Mouse (Mus musculus) heart, embryonic 13.5 days (tissue): ENCODE measurements around the gene Olfr250. TPM values are rescaled to one million over a fixed set of nuclear protein-coding genes. Genes with fewer than 3 reads are reported as not detected.
"Not testable (repeated sequence)": the region's sequence is repeated elsewhere in the genome, so short reads cannot be mapped to it uniquely, and the experiment has no call there.

Source experiments
- ATAC-seq: fragments of 200-750 bp; cut with Nextera tagmentation; 2 replicates; pipeline ENCODE4 v1.8.0; 2017; ENCODE audit warnings: moderate TSS enrichment; ENCODE audit not compliant: insufficient number of reproducible peaks, low FRiP score, low TSS enrichment; ENCODE audit errors: extremely low read depth
- H3K27ac ChIP-seq: fragments of 300-500 bp; sonication (generic); replicated peaks from 2 replicates; pipeline ENCODE4 v1.5.1; 2015; ENCODE audit warnings: moderate library complexity, mild to moderate bottlenecking, inconsistent platforms
- H3K27me3 ChIP-seq: fragments of 300-500 bp; sonication (generic); replicated peaks from 2 replicates; pipeline ENCODE4 v1.6.1; 2015; ENCODE audit warnings: mild to moderate bottlenecking, inconsistent platforms
- H3K36me3 ChIP-seq: fragments of 300-500 bp; sonication (generic); 2 replicates; pipeline ENCODE4 v1.6.1; 2015; ENCODE audit warnings: mild to moderate bottlenecking, inconsistent platforms
- H3K4me1 ChIP-seq: fragments of 300-500 bp; sonication (generic); 2 replicates; pipeline ENCODE4 v1.6.1; 2015; ENCODE audit warnings: inconsistent platforms
- H3K4me2 ChIP-seq: fragments of 300-500 bp; sonication (generic); 2 replicates; pipeline ENCODE4 v1.6.1; 2015; ENCODE audit warnings: inconsistent platforms, mild to moderate bottlenecking, moderate library complexity
- H3K4me3 ChIP-seq: fragments of 300-500 bp; sonication (generic); 2 replicates; pipeline ENCODE4 v1.5.1; 2015; ENCODE audit warnings: moderate library complexity, mild to moderate bottlenecking, inconsistent platforms
- H3K9ac ChIP-seq: fragments of 300-500 bp; sonication (generic); 2 replicates; pipeline ENCODE4 v1.6.1; 2015; ENCODE audit warnings: inconsistent platforms, mild to moderate bottlenecking, moderate library complexity
- H3K9me3 ChIP-seq: fragments of 300-500 bp; sonication (generic); 2 replicates; pipeline ENCODE4 v1.6.1; 2016; ENCODE audit warnings: inconsistent platforms
- WGBS: fragments of 180-500 bp; shearing (Covaris S2); methylation state at CpG from one replicate; pipeline ENCODE4 v1.1.7; 2015; ENCODE audit warnings: mixed read lengths; 5-methylcytosine and 5-hydroxymethylcytosine counted together
- polyA plus RNA-seq: library from polyadenylated mRNA; unstranded; fragments of >200 nt; fragmentation: Nextera tagmentation; extraction: Ambion mirVana; gene quantifications from 2 replicates; pipeline ENCODE4 v1.2.1, GENCODE M21; 2015

The Olfr250 gene
- polyA plus RNA-seq = not detected in 2 replicates

DNA sequence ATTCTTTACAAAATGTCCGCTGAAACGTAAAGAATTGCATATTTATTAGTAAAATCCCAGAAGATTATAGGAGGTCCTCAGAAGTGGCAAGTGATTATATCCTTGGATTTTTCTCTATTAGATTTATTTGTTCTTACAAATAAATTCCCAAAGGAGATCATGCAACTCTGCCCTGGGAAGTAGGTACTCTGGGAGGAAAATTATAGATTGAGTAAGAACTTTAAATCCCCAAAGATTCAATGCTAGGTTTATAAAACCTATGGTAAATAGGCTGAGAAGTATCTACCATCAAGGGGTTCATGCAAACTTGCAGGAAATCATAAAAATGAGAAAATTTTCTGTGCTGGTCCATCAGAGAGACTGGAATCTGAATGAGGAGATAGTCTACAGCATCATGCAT is at the start of gene Olfr250:
Gene Olfr250 (plus strand): TSS at position 301 of the 400 bp plus-strand sequence.
- Histone ChIP-seq H3K9ac (no peak within 1 kb of the TSS), H3K27me3 (no peaks in the 10 kb centered on the region), H3K36me3 (no peaks in the 10 kb centered on the region), H3K9me3 (no peaks in the 10 kb centered on the region), H3K27ac (no peak within 1 kb of the TSS), H3K4me1 (no peaks in the 10 kb centered on the region), H3K4me2 (no peak within 1 kb of the TSS), H3K4me3 (no peak within 1 kb of the TSS)
- 82% methylated on average over 2 of the region's 2 CpGs for WGBS
- no peak for ATAC-seq

DNA sequence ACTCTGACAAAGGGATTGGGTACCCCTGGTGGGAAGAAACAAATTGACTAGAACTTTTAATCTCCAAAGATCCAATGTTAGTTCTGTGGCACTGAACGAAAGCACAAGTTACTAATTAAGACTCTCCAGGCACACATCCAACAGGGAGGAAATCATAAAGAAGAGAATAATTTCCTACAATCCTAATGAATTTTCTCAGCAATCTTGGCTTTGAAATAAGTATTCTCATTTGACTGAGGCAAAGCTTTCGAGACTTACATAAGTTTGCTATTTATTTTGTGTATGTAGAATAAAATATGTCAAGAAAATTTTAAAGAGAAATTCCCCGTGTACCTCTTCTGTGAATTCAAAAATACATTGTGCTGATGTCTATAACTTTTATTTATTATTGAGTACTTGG is 37.9 kb upstream of the Olfr250 start, which contains the start of gene Olfr25:
Gene Olfr25 (plus strand): TSS at position 301 of the 400 bp plus-strand sequence.
- Histone ChIP-seq H3K4me2 (no peak within 1 kb of the TSS), H3K9me3 (no peaks in the 10 kb centered on the region), H3K4me1 (no peaks in the 10 kb centered on the region), H3K9ac (no peak within 1 kb of the TSS), H3K27ac (no peak within 1 kb of the TSS), H3K36me3 (no peaks in the 10 kb centered on the region), H3K4me3 (no peak within 1 kb of the TSS), H3K27me3 (no peaks in the 10 kb centered on the region)
- no peak for ATAC-seq
- WGBS = 67% methylated on average over 3 of the region's 3 CpGs

DNA sequence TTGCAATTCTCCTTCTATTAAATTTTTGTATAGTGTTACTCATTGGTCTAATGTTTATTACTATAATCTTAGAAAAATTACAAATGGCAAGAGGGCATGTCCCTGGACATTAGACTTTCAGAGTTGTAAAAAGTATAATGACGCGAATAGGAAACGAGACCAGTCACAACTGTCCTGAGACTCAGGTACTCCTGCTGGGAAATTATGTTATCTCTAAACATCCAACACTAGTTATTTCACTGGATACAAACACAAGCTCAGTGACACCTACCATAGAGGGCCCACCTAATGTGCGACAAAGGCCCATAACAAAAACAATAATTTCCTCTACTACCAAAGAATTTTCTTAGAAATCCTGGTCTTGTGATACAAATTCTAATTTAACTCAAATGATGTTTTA is 18.6 kb upstream of the Olfr250 start, which contains the start of gene Olfr898:
Gene Olfr898 (plus strand): TSS at position 301 of the 400 bp plus-strand sequence.
- H3K36me3 ChIP-seq = no peaks in the 10 kb centered on the region
- 91% methylated on average over 4 of the region's 4 CpGs for WGBS
- no peak within 1 kb of the TSS for H3K9ac ChIP-seq
- no peaks in the 10 kb centered on the region for H3K9me3 ChIP-seq
- no peak for ATAC-seq
- H3K4me2 ChIP-seq = no peak within 1 kb of the TSS
- H3K27ac ChIP-seq = no peak within 1 kb of the TSS
- H3K4me1 ChIP-seq = no peaks in the 10 kb centered on the region
- no peaks in the 10 kb centered on the region for H3K27me3 ChIP-seq
- H3K4me3 ChIP-seq = no peak within 1 kb of the TSS

DNA sequence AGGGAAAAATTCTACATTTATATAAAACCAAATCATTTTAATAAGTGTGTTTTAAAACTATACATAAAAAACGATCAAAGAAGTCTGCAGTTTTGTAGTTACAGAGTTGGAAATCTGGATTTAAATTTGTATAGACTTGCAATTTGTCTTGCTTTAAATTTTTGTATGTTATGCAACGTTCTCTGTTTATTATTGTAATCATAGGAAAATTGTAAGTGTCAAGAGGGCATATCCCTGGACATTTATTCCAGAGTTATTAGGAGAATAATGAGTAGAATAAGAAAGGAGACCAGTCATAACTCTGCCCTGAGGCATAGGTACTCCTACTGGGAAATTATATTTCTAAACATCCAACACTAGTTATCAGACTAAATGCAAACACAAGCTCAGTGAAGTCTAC is 10.1 kb downstream of the Olfr250 start, which contains the start of gene Olfr251:
Gene Olfr251 (plus strand): TSS at position 301 of the 400 bp plus-strand sequence.
- no peaks in the 10 kb centered on the region for H3K27me3 ChIP-seq
- no peak for ATAC-seq
- H3K36me3 ChIP-seq = no peaks in the 10 kb centered on the region
- H3K4me2 ChIP-seq = no peak within 1 kb of the TSS
- H3K4me3 ChIP-seq = no peak within 1 kb of the TSS
- H3K4me1 ChIP-seq = no peaks in the 10 kb centered on the region
- H3K27ac ChIP-seq = no peak within 1 kb of the TSS
- peaks cover 2% of the 10 kb centered on the region; the same call in 1 of the 2 replicates for H3K9me3 ChIP-seq
- no peak within 1 kb of the TSS for H3K9ac ChIP-seq
- WGBS = 53% methylated on average over 2 of the region's 2 CpGs

DNA sequence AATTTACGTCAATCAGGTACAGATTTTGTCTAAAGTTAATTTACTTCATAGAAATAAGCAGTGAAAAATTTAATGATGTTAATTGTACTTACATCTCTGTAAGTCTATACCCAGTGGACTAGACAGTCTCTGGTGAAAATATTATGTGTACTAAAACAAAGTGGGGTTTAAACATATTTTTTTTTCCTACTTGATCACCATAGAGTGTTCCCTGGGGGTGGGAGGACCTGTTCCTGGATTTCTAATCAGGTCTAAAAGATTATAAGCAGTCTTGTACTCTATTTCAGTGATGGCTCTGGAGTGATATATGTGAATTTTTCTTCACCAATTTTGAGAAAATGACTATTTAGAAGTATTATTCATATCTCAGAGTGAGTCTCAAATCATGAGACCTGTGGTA is 34.7 kb downstream of the Olfr250 start, which contains the start of gene Olfr147:
Gene Olfr147 (plus strand): TSS at position 301 of the 400 bp plus-strand sequence.
- no peak within 1 kb of the TSS for H3K4me3 ChIP-seq
- no peak for ATAC-seq
- no peaks in the 10 kb centered on the region for H3K4me1 ChIP-seq
- H3K36me3 ChIP-seq = no peaks in the 10 kb centered on the region
- H3K4me2 ChIP-seq = no peak within 1 kb of the TSS
- H3K9ac ChIP-seq = no peak within 1 kb of the TSS
- H3K27ac ChIP-seq = no peak within 1 kb of the TSS
- H3K27me3 ChIP-seq = no peaks in the 10 kb centered on the region
- 64% methylated on average over 1 of the region's 1 CpGs for WGBS
- no peaks in the 10 kb centered on the region for H3K9me3 ChIP-seq

DNA sequence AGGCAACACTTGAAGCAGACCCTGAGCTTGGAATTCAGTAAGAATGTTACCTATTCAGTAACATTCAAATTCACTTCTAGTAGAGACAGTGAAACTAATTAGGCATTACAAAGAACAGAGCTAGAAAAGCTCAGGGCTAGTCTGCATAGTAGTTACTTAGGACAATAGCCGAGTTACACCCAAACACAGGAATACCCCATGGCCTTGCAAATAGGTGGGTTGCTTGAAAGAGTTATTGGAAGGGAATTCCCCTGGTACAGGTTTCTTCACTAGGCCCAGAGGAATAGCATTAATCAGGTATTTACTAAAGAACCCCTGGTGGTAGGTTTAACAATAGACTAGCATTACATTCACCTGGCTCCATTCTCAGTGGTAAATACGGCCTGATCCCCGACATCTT is 40.8 kb downstream of the Olfr250 start:
- not testable (repeated sequence) for H3K4me2 ChIP-seq

DNA sequence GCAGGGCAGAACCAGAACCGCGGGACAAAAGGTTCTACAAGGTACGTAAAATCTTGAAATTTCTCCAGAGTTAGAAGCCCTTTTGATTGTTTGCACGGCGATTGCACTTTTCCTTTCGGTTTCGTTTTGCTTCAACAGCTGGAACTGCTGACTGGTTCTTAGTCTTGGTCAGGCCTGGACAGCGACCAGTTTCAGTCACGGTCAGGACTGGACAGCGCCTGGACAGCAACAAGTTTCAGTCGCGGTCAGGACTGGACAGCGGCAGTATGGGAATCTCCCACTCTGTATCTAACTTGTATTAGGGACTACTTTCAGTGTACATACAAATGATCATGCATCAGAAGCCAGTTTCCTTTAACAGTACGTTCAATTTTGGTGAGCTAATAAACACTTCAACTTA is 46.8 kb downstream of the Olfr250 start:
- not testable (repeated sequence) for H3K9ac ChIP-seq, H3K27me3 ChIP-seq, ATAC-seq, H3K4me3 ChIP-seq, H3K27ac ChIP-seq, H3K4me2 ChIP-seq, H3K9me3 ChIP-seq, H3K4me1 ChIP-seq, H3K36me3 ChIP-seq
- 84% methylated on average over 14 of the region's 14 CpGs for WGBS

More for the DNA sequence above, 40.8 kb downstream of the Olfr250 start:
- not testable (repeated sequence) for H3K9ac ChIP-seq, H3K9me3 ChIP-seq, H3K36me3 ChIP-seq, H3K27me3 ChIP-seq, ATAC-seq, H3K27ac ChIP-seq, H3K4me1 ChIP-seq, H3K4me3 ChIP-seq
- 74% methylated on average over 3 of the region's 3 CpGs for WGBS

Other genes with a start within 250 kb of the Olfr250 start
- gene Olfr890, start 224.4 kb upstream of the Olfr250 start, polyA plus RNA-seq = not detected in 2 replicates
- gene Olfr891, start 186.1 kb upstream of the Olfr250 start, polyA plus RNA-seq = not detected in 2 replicates
- not detected in 2 replicates for gene Olfr893, start 158.5 kb upstream of the Olfr250 start, polyA plus RNA-seq
- gene Olfr894, start 148.8 kb upstream of the Olfr250 start, polyA plus RNA-seq = not detected in 2 replicates
- gene Olfr143, start 114.1 kb upstream of the Olfr250 start, polyA plus RNA-seq = not detected in 2 replicates
- not detected in 2 replicates for gene Olfr895, start 99.0 kb upstream of the Olfr250 start, polyA plus RNA-seq
- not detected in 2 replicates for gene Olfr896-ps1, start 75.8 kb upstream of the Olfr250 start, polyA plus RNA-seq
- gene Olfr25, start 37.8 kb upstream of the Olfr250 start, polyA plus RNA-seq = not detected in 2 replicates
- not detected in 2 replicates for gene Olfr898, start 18.5 kb upstream of the Olfr250 start, polyA plus RNA-seq
- gene Olfr251, start 10.2 kb downstream of the Olfr250 start, polyA plus RNA-seq = not detected in 2 replicates
- gene Olfr147, start 34.8 kb downstream of the Olfr250 start, polyA plus RNA-seq = not detected in 2 replicates
- not detected in 2 replicates for gene Olfr901, start 62.6 kb downstream of the Olfr250 start, polyA plus RNA-seq
- gene Olfr902, start 80.8 kb downstream of the Olfr250 start, polyA plus RNA-seq = not detected in 2 replicates
- not detected in 2 replicates for gene Olfr904, start 96.2 kb downstream of the Olfr250 start, polyA plus RNA-seq
- gene Olfr905, start 104.2 kb downstream of the Olfr250 start, polyA plus RNA-seq = not detected in 2 replicates
- gene Olfr906, start 120.2 kb downstream of the Olfr250 start, polyA plus RNA-seq = not detected in 2 replicates
- not detected in 2 replicates for gene Olfr907, start 128.9 kb downstream of the Olfr250 start, polyA plus RNA-seq
- gene Olfr911-ps1, start 154.7 kb downstream of the Olfr250 start, polyA plus RNA-seq = not detected in 2 replicates
- gene Olfr910, start 171.0 kb downstream of the Olfr250 start, polyA plus RNA-seq = not detected in 2 replicates
- gene Olfr912, start 213.3 kb downstream of the Olfr250 start, polyA plus RNA-seq = not detected in 2 replicates
- not detected in 2 replicates for gene Olfr913, start 225.9 kb downstream of the Olfr250 start, polyA plus RNA-seq
- gene Olfr914, start 238.2 kb downstream of the Olfr250 start, polyA plus RNA-seq = not detected in 2 replicates